Mouse (Mus musculus) liver, postnatal 0 days (tissue): ENCODE results near the gene Fcer1g. TPM values are rescaled to one million over a fixed set of nuclear protein-coding genes. Genes with fewer than 3 reads are reported as not detected.
A peak's percentile ranks its signal among the peaks of the same experiment; 100 is the strongest.

ENCODE experiments used
- ATAC-seq: fragments of 200-750 bp; cut with Nextera tagmentation; 2 replicates; pipeline ENCODE4 v1.8.0; 2017; ENCODE audit warnings: mild to moderate bottlenecking, moderate library complexity
- DNase-seq: peaks from one replicate; pipeline ENCODE4 v3.0.0-alpha.2; 2016
- H3K27ac ChIP-seq: fragments of 300-500 bp; sonication (generic); 2 replicates; pipeline ENCODE4 v1.5.1; 2014; ENCODE audit warnings: antibody characterized with exemption, moderate library complexity, mild to moderate bottlenecking, low read depth
- H3K27me3 ChIP-seq: fragments of 300-500 bp; sonication (generic); 2 replicates; pipeline ENCODE4 v1.6.1; 2014; ENCODE audit warnings: low read length, control low read depth, mixed read lengths; ENCODE audit not compliant: insufficient read depth
- H3K36me3 ChIP-seq: fragments of 300-500 bp; sonication (generic); replicated peaks from 2 replicates; pipeline ENCODE4 v1.6.1; 2014; ENCODE audit warnings: mild to moderate bottlenecking, control low read depth, low read length, moderate library complexity, mixed read lengths; ENCODE audit not compliant: insufficient read depth
- H3K4me1 ChIP-seq: fragments of 300-500 bp; sonication (generic); 2 replicates; pipeline ENCODE4 v1.6.1; 2014; ENCODE audit warnings: antibody characterized with exemption, mild to moderate bottlenecking, control low read depth; ENCODE audit not compliant: insufficient read depth
- H3K4me2 ChIP-seq: fragments of 300-500 bp; sonication (generic); 2 replicates; pipeline ENCODE4 v1.6.1; 2014; ENCODE audit warnings: low read depth, mild to moderate bottlenecking, low read length, moderate library complexity, mixed read lengths
- H3K4me3 ChIP-seq: fragments of 300-500 bp; sonication (generic); 2 replicates; pipeline ENCODE4 v1.5.1; 2014; ENCODE audit warnings: low read depth, low read length
- H3K9ac ChIP-seq: fragments of 300-500 bp; sonication (generic); replicated peaks from 2 replicates; pipeline ENCODE4 v1.6.1; 2014; ENCODE audit warnings: mild to moderate bottlenecking, moderate library complexity
- H3K9me3 ChIP-seq: fragments of 300-500 bp; sonication (generic); 2 replicates; pipeline ENCODE4 v1.6.1; 2016; ENCODE audit warnings: mild to moderate bottlenecking, control low read depth, low read length, mixed read lengths
- CTCF ChIP-seq: sonication (generic); IDR thresholded peaks from 2 replicates; pipeline ENCODE4 v1.5.1; 2016; ENCODE audit warnings: antibody characterized with exemption, low read depth
- EP300 ChIP-seq: IDR thresholded peaks from 2 replicates; pipeline ENCODE4 v1.6.1; 2016; ENCODE audit warnings: antibody characterized with exemption, low read depth, mild to moderate bottlenecking
- WGBS: fragments of 180-500 bp; shearing (Covaris S2); extraction: QIAGEN DNeasy Blood & Tissue Kit; methylation state at CpG from one replicate; pipeline ENCODE4 v1.1.7; 2014; ENCODE audit not compliant: insufficient replicate concordance; 5-methylcytosine and 5-hydroxymethylcytosine counted together
- polyA plus RNA-seq: library from polyadenylated mRNA; unstranded; fragments of >200 nt; fragmentation: Nextera tagmentation; extraction: Ambion mirVana; gene quantifications from 2 replicates; pipeline ENCODE4 v1.2.1, GENCODE M21; 2015

Gene Fcer1g
- polyA plus RNA-seq, 1 experiment from 2014 or later: 171 TPM

DNA sequence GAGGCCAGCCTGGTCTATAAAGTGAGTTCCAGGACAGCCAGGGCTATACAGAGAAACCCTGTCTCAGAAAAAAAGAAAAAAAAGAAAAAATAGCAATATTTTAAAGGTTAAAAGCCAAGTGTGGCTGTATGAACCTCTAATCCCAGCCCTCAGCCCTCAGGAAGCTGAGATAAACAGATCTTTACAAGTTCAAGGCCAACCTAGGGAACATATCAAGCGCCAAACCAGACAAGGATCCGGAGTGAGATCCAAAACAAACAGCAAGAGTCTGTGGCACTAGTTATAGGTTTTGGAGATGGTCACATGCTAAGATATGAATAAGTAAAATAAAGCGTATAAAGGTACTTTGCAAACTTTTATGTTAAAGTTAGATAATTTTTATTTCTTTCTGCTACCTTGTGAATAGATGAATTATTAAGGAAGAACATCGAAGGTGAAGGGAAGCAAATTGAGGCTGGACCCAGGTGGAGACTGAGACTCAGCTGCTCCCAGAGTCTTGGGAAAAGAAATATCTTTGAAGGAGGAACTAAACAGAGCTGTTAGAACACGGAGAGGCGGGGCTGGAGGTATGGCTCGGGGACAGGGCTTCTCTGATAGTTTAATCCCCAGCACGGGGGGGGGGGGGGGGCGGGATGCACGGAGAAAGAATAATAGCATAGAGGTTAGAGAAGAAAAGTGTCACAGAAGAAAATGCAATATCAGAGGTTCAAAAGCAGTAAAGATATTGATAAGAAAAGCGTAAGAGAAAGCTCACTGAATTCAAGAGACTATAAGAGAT lies 30.5 kb downstream of the Fcer1g start:
- H3K9me3 ChIP-seq: no peaks in the 10 kb centered on the region
- no peak overlapping the region for H3K9ac ChIP-seq
- H3K4me3 ChIP-seq: no peak overlapping the region
- H3K4me2 ChIP-seq: 0 out of 2 replicates have a peak overlapping the region, but pooled peaks have one; percentile 30
- H3K27ac ChIP-seq: peak overlapping the region; percentile 91
- peak; percentile 42 for DNase-seq
- H3K36me3 ChIP-seq: no peaks in the 10 kb centered on the region
- TF ChIP-seq EP300 (0 out of 2 replicates have a peak, but pooled peaks have one; percentile 12), CTCF (no peak)
- 30% methylated on average over 10 of the region's 11 CpGs for WGBS
- ATAC-seq: peak; percentile 84
- no peaks in the 10 kb centered on the region for H3K27me3 ChIP-seq
- no peaks in the 10 kb centered on the region for H3K4me1 ChIP-seq

DNA sequence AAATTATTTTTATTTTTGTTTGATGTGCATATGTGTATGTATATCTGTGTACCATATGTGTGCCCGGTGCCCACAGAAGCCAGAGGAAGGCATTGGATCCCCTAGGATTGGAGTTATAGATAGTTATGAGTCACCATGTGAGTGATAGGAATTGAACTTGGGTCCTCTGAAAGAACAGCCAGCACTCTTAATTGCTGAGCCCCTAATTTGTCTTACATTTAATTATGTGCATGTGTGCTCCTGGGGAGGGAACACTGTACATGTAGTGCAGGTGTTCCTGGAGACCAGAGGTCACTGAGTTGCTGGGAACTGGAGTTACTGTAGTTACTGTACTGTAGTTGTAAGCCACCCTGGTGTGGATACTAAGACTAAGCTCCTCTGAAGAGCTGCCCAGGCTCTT lies 33.4 kb downstream of the Fcer1g start:
- Histone ChIP-seq H3K9me3 (no peaks in the 10 kb centered on the region), H3K27me3 (peaks cover 9% of the 10 kb centered on the region; the same call in 1 of the 2 replicates), H3K4me2 (no peak overlapping the region), H3K4me1 (peaks cover 6% of the 10 kb centered on the region; the same call in 1 of the 2 replicates), H3K27ac (no peak overlapping the region), H3K9ac (no peak overlapping the region), H3K4me3 (no peak overlapping the region), H3K36me3 (no peaks in the 10 kb centered on the region)
- TF ChIP-seq CTCF (no peak), EP300 (no peak)
- ATAC-seq: no peak
- WGBS: 93% methylated on average over 1 of the region's 1 CpGs
- DNase-seq: no peak

GRCm38 (mm10) chr1:171199532-171199931 lies 34.6 kb downstream of the Fcer1g start:
- Histone ChIP-seq H3K4me1 (peaks cover 8% of the 10 kb centered on the region; the same call in 1 of the 2 replicates), H3K36me3 (no peaks in the 10 kb centered on the region), H3K27me3 (peaks cover 17% of the 10 kb centered on the region; the same call in 1 of the 2 replicates), H3K9me3 (no peaks in the 10 kb centered on the region), H3K4me2 (no peak overlapping the region), H3K4me3 (no peak overlapping the region), H3K27ac (no peak overlapping the region), H3K9ac (no peak overlapping the region)
- TF ChIP-seq EP300 (no peak), CTCF (no peak)
- no peak for DNase-seq
- no peak for ATAC-seq
- 64% methylated on average over 1 of the region's 1 CpGs for WGBS

DNA sequence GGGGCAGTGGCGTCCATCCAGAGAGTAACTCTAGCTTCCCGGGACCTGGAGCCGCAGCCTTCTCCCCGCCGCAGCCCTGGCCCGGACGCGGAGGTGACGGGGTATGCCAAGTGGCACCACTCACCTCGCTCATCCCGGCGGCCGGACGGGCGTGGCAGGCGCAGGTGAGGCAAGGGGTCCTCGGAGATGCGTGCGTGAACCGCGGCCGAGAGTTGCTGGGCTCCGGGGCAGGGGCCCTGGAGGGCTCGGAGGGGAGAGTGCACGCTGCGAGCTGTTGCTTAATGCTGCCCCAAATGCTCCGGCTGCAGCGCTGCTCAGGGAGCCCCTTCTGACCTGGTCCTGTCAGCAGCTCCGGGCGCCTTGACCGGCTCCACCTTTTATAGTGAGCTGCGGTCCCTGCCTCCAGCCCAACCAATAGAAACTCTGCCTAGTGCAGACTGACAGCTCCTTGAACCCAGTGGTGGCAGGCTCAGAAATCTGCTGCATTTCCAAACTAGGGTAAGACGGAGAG lies 38.2 kb downstream of the Fcer1g start, which contains the start of gene Pcp4l1:
Gene Pcp4l1 (minus strand): TSS at position 382 of the 511 bp plus-strand sequence.
- Histone ChIP-seq H3K27me3 (peaks cover 21% of the 10 kb centered on the region), H3K4me3 (peak within 1 kb of the TSS; percentile 57), H3K36me3 (no peaks in the 10 kb centered on the region), H3K9me3 (no peaks in the 10 kb centered on the region), H3K4me1 (peaks cover 8% of the 10 kb centered on the region; the same call in 1 of the 2 replicates), H3K4me2 (peak within 1 kb of the TSS; percentile 77), H3K27ac (no peak within 1 kb of the TSS), H3K9ac (peak within 1 kb of the TSS; percentile 39)
- TF ChIP-seq CTCF: no peak
- no peak for TF ChIP-seq EP300
- DNase-seq (peak; percentile 60), ATAC-seq (peak; percentile 82)
- under 1% methylated on average over 32 of the region's 33 CpGs for WGBS

- Histone ChIP-seq H3K27ac (no peak overlapping the region), H3K9ac (peak overlapping the region; percentile 39), H3K4me1 (peaks cover 8% of the 10 kb centered on the region; the same call in 1 of the 2 replicates), H3K9me3 (no peaks in the 10 kb centered on the region), H3K27me3 (peaks cover 21% of the 10 kb centered on the region), H3K4me3 (peak overlapping the region; percentile 57), H3K36me3 (no peaks in the 10 kb centered on the region), H3K4me2 (peak overlapping the region; percentile 77)
- ATAC-seq (no peak), DNase-seq (no peak)
- TF ChIP-seq CTCF (no peak), EP300 (no peak)
- 11% methylated on average over 20 of the region's 20 CpGs for WGBS
These were observed 38.9 kb downstream of the Fcer1g start for GRCm38 (mm10) chr1:171195046-171195822.
